Mouse (Mus musculus): ENCODE measurements around the gene Lamp2.
A peak's percentile ranks its signal among the peaks of the same experiment; 100 is the strongest.
"Not testable (repeated sequence)": the region's sequence is repeated elsewhere in the genome, so short reads cannot be mapped to it uniquely, and the experiment has no call there.

The Lamp2 gene

DNA sequence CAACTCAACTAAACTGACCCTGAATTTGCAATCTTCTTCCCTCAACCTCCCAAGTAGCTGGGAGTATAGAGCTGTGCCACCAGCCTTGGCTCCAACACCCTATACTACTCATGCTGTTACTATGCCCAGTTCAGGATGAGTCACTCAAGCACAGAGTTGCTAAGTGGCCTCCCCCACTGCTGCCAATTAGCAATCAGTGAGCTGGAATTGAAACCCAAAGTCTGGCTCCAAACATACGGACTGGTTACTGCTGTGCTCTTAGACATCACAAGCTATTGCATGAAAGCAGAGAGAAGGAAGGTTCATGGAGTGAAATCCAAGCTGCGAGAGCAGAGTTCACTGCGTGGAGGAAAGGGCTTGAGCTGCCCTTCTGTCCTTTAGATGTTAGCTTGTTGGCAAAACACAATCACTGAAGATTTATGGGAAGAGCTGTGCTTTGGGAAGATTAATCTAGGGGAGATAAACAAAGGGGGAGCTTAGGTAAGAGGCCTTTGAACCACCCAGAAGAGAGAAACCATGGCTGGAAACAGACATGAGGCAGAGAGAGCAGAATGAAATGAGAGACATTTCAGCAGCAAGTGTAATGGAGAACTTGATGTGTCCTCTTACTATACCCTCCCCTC lies 27.3 kb downstream of the Lamp2 start:
- peak; percentile 83 for ATAC-seq (ENCODE audit: low TSS enrichment)

DNA sequence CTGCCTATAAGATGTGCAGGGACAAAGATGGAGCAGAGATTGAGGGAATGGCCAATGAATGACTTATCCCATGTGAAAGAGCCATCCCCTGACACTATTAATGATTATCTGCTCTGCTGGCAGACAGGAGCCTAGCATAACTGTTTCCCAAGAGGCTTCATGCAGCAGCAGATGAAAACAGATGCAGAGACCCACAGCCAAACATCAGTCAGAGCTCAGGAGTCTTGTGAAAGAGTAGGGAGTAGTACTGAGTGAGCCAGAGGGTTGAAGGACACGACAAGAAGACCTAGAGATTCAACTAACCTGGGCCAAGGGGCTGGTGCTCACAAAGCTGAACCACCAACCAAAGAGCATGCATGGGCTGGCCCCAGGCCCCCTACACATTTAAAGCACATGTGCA lies 30.2 kb downstream of the Lamp2 start:
- no peak for ATAC-seq (ENCODE audit: low TSS enrichment)

DNA sequence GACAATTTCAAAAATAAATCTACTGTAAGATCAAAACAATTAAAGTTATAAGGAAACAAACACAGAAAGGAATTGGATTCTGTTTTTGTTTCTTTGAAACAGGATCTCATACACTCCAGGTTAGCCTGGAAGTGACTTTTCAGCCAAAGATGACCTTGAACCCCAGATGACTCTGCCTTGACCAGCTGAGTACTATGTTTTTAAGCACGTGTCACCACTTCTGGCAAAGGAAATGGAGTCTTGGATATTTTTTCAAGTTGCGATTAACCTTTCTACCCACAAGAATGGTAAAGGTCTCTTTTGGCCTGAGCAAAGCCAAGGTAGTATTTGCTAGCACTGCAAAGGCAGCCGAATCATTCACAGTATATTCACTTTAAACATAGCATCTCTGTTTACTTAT lies 33.2 kb downstream of the Lamp2 start:
- ATAC-seq (ENCODE audit: low TSS enrichment): no peak

DNA sequence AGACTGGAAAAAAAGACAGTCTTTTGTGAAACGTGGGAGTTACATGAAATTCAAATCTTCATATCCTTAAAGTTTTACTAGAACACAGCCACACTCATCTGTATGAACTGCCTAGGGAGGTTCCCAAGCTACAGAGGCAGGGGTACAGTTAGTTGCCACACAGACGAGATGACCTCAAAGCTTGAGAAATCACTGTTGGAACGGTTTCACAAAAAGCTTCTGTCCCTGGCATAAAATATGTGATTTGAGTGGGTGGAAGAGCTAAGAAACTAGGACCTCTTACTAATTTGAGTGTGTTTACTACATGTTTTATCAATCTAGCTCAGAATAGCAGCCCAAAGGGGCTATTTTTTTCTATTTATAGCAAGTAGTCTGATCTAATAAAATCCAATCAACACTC lies 33.9 kb downstream of the Lamp2 start:
- ATAC-seq (ENCODE audit: low TSS enrichment): no peak

DNA sequence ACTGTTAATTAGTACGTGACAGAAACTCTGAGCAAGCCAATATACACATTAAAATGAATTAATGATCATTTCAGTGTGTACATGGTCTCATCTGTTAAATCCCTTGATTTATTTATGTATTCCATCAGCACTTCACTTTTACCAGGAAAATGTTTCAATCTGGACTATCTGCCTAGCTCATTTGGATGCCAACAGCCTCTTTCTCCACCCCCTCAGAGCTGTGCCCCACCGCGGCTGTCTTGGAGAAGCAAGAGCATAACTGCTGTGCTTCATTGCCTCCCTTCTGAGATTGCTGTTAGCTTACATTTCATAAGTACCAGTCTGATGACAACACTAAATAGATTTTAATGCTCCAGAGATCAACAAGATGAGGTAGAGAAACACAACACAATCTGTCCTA lies 52.4 kb downstream of the Lamp2 start:
- ATAC-seq (ENCODE audit: low TSS enrichment): no peak

DNA sequence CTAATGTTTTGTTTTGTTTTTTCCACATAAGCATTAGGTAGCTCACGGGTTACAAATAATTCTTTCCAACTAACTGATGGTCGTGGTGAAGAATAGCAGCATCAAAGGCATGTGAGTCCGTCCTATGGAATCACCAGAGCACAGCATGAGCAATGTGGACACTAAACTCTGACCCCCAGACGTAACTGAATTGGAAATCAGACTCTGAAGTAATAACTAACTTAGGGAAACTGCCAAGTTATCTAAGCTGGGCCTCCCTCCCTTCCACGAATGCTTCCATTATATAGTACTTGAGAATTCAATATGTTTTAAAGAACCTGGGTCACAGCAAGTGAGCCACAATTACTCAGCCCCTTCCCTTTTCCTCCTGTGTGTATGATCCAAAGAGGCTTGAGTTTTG lies 53.3 kb downstream of the Lamp2 start:
- ATAC-seq (ENCODE audit: low TSS enrichment): no peak

DNA sequence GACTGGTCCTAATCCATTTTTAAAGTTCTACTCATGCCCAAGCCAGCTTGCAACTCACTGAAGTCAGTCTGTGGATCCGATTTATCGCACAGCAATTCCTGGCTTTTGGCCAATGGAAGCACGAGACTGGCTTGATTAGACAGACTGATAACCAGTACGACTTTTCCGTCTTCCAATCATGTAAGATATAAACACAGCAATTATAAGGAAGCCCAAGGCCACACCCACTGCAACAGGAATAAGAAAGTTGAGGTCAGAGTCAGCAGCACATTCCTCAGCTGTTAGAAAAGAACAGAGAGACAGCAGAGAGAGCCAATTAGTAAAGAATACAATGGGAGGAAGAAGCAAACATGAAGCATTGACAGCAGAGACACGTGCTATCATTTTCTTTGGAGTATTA lies 54.2 kb downstream of the Lamp2 start:
- no peak for ATAC-seq (ENCODE audit: low TSS enrichment)

DNA sequence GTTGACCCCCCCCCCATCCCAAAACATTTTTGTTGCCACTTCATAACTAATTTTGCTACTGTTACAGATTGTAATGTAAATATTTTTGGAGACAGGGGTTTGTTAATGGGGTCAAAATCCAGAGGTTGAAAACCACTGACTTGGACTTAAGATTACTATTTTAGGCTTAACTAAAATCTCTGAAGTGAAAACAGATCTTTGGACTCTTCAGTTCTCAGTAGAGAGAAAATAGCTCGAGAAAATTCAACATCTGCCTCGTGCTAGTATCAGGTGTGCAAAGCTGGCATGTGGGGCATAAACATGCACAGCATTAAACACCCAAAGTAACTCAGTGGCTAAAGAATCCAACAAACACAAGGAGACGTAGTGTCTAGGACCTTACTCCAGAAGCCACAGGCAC lies 55.6 kb downstream of the Lamp2 start:
- no peak for ATAC-seq (ENCODE audit: low TSS enrichment)

DNA sequence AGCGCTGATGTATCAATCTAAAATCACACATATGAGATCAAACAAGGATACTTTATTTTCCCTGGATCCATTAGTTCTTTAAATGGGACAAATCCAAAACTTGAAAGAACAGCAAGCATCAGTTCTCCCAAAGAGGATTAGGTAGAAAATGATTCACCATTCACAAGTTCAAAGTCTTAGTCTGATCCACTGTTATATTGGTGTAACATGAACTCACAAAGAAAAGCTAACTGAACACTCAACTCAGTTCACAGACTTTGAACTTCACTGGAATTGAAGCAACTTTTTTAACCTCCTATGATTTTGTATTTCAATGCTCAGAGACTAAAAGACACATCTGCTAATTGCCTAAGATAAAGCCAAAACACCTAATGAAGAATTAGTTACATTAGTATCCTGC lies 56.6 kb downstream of the Lamp2 start:
- no peak for ATAC-seq (ENCODE audit: low TSS enrichment)

DNA sequence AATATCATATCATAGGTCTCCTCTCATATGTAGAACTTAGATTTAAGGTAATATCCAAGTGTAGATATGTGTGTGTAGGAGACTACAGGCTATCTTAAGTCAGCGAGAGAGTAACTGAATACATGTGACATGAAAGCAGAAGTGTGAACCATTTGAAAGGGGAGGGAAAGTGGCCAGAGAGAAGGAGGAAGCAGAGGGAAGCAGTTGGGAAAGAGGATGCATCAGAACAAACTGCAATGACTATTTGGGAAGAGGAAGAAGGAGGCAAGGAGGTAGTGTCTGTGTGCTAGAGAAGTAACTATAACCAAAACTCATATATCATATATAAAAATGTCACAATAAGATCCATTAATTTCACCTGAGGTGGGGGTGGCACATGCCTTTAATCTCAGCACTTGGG lies 83.1 kb downstream of the Lamp2 start:
- not testable (repeated sequence) for ATAC-seq (ENCODE audit: low TSS enrichment)

DNA sequence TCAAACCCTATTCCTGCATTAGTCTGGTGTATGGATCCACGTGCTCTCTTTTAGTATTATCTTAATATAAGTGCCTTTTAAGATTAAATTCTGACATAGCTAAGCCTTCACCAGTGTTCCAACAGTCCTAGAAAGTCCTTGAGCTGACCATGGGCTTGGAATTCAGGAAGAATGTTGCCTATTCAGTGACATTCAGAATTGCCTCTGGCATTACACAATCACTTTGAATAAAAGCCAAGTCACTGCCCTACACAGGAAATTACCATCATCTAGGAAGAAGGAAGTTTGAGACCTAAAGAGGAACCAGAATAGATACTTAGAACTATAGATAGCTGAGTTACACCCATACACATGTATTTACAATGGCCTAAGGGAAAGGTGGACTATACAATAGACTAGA lies 91.6 kb downstream of the Lamp2 start:
- ATAC-seq (ENCODE audit: low TSS enrichment): not testable (repeated sequence)

DNA sequence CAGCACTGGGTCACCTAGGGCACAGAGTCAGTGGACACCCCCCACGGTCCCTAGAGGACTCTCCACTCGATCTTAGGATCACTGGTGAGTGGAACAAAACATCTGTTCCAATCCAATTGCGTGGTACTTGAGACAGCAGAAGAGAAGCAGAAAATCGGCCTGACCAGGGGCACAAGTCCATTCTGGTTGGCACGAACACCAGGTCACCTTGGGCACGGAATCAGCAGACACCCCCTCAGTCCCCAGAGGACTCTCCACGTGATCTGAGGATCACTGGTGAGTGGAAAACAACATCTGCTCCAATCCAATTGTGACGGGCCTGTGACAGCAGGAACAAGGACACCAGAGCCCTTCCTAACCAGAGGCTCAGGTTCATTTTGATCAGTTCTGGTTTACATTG lies 94.2 kb downstream of the Lamp2 start:
- ATAC-seq (ENCODE audit: low TSS enrichment): no peak

All from frontal cortex, adult (tissue).